Mouse (Mus musculus): ENCODE measurements around the gene Foxp4. TPM values are rescaled to one million over a fixed set of nuclear protein-coding genes. Genes with fewer than 3 reads are reported as not detected.

Foxp4 gene
- total and polyA plus RNA-seq, 3 experiments = 7.1 to 50.5 TPM; not detected in 1

- 0 out of 4 replicates have a peak, but pooled peaks cover 0 to 3% of the 10 kb centered on the region in 2 experiments for H3K27me3 ChIP-seq (ENCODE audit: control insufficient read depth in 1 of 2, insufficient read depth in 2 of 2, low read length in 2 of 2)
- no peak for TF ChIP-seq GATA1 (IDR thresholded peaks at IDR 0.05; ENCODE audit: low read depth, low read length)
- TF ChIP-seq ZNF384 (IDR thresholded peaks at IDR 0.05; ENCODE audit: low read depth, low read length) = no peak
- no peak for TF ChIP-seq E2F4 (IDR thresholded peaks at IDR 0.05; ENCODE audit: borderline replicate concordance, low read depth, low read length)
- no peaks in the 10 kb centered on the region for H3K36me3 ChIP-seq (ENCODE audit: control insufficient read depth in 1 of 2, insufficient read depth in 2 of 2, low read length in 2 of 2)
- no peak overlapping the region for H3K9ac ChIP-seq (ENCODE audit: control insufficient read depth, low read depth, low read length, poor library complexity, severe bottlenecking)
- no peak for DNase-seq (ENCODE audit: low read depth, low spot score)
- no peaks in the 10 kb centered on the region for H3K4me1 ChIP-seq (ENCODE audit: control insufficient read depth in 1 of 2, insufficient read depth in 2 of 2, low read length in 2 of 2)
- no peak overlapping the region for H3K4me3 ChIP-seq (ENCODE audit: control insufficient read depth in 1 of 2, insufficient read depth in 1 of 2, low read depth in 2 of 2, low read length in 2 of 2)
- H3K9me3 ChIP-seq (replicated peaks; ENCODE audit: insufficient read depth, low read length) = no peaks in the 10 kb centered on the region
- H3K79me2 ChIP-seq (ENCODE audit: control insufficient read depth, insufficient read depth, low read length, poor library complexity) = no peaks in the 10 kb centered on the region
- no peak overlapping the region for H3K27ac ChIP-seq (ENCODE audit: control insufficient read depth, low read depth, low read length)
These were observed 27.0 kb upstream of the Foxp4 start for GRCm38 (mm10) chr17:47951452-47951851.

DNA sequence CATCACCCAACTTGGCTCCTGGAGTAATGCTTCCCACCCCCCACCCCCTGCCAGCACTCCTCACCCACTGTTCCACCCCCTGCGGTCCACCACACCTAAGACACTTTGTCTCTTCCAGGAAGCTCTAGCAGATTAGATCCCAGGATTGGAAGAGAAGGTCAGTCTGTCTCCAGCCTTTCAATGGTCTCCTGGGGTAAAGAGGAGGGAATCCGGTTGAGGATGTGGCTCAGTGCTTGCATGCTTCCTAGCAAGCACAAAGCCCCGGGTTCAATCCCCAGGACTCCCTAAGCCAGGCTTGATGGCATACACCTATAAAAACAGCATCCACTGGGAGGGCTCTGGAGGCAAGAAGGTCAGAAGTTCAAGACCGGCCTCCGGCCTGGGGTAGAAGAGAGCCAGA, 26.4 kb upstream of the Foxp4 start:
- H3K79me2 ChIP-seq (ENCODE audit: control insufficient read depth, insufficient read depth, low read length, poor library complexity) = no peaks in the 10 kb centered on the region
- no peak for TF ChIP-seq SMC3 (IDR thresholded peaks at IDR 0.05; ENCODE audit: low read depth, low read length)
- peaks cover 0 to 2% of the 10 kb centered on the region in 2 experiments; a peak in 1 of 4 replicates for H3K4me1 ChIP-seq (ENCODE audit: control insufficient read depth in 1 of 2, insufficient read depth in 2 of 2, low read length in 2 of 2)
- H3K27me3 ChIP-seq (ENCODE audit: control insufficient read depth in 1 of 2, insufficient read depth in 2 of 2, low read length in 2 of 2) = 0 out of 4 replicates have a peak, but pooled peaks cover 0 to 3% of the 10 kb centered on the region in 2 experiments
- no peak overlapping the region for H3K27ac ChIP-seq (ENCODE audit: control insufficient read depth, low read depth, low read length)
- H3K9ac ChIP-seq (ENCODE audit: control insufficient read depth, low read depth, low read length, poor library complexity, severe bottlenecking) = no peak overlapping the region
- H3K4me3 ChIP-seq (ENCODE audit: control insufficient read depth in 1 of 2, insufficient read depth in 1 of 2, low read depth in 2 of 2, low read length in 2 of 2) = no peak overlapping the region
- H3K9me3 ChIP-seq (replicated peaks; ENCODE audit: insufficient read depth, low read length) = no peaks in the 10 kb centered on the region
- no peak for DNase-seq (ENCODE audit: low read depth, low spot score)
- no peaks in the 10 kb centered on the region for H3K36me3 ChIP-seq (ENCODE audit: control insufficient read depth in 1 of 2, insufficient read depth in 2 of 2, low read length in 2 of 2)

DNA sequence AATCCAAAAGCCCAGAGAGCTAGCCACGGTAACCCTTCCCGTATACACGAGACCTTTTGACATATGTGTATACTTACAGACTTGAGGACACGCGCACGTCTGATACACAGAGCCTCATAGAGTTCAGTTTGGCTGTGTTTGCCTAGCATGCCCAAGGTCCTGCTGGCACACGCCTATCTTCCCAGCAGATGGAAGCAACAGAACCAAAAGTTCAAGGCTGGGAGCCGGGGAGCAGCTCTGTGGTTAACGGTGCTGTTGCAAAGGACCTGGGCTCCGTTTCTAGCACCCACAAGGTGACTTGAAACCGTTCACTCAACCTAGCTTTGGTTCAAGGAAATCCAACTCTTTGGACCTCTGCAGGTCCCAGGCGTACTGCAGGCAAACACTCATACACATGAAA, 25.0 kb upstream of the Foxp4 start:
- H3K27ac ChIP-seq (ENCODE audit: control insufficient read depth, low read depth, low read length) = no peak overlapping the region
- no peaks in the 10 kb centered on the region for H3K9me3 ChIP-seq (replicated peaks; ENCODE audit: insufficient read depth, low read length)
- H3K9ac ChIP-seq (ENCODE audit: control insufficient read depth, low read depth, low read length, poor library complexity, severe bottlenecking) = no peak overlapping the region
- 0 out of 4 replicates have a peak, but pooled peaks cover 0 to 3% of the 10 kb centered on the region in 2 experiments for H3K27me3 ChIP-seq (ENCODE audit: control insufficient read depth in 1 of 2, insufficient read depth in 2 of 2, low read length in 2 of 2)
- TF ChIP-seq KAT2A (conservative IDR thresholded peaks at IDR 0.05; ENCODE audit: low read depth, low read length) (no peak), USF2 (IDR thresholded peaks at IDR 0.05; ENCODE audit: borderline replicate concordance in 1 of 2, insufficient read depth in 1 of 2, low read depth in 1 of 2, low read length in 2 of 2) (no peak), POLR2A (IDR thresholded peaks at IDR 0.05; ENCODE audit: control insufficient read depth in 1 of 2, insufficient read depth in 1 of 2, low read depth in 1 of 2, low read length in 2 of 2, poor library complexity in 1 of 2) (no peak), SIN3A (IDR thresholded peaks at IDR 0.05; ENCODE audit: low read length) (no peak), MAZ (IDR thresholded peaks at IDR 0.05; ENCODE audit: low read depth, low read length) (no peak), POLR2AphosphoS5 (IDR thresholded peaks at IDR 0.05; ENCODE audit: borderline replicate concordance, low read depth, low read length) (no peak), TCF12 (IDR thresholded peaks at IDR 0.05; ENCODE audit: low read depth, low read length) (no peak), USF1 (IDR thresholded peaks at IDR 0.05; ENCODE audit: low read depth, low read length) (no peak), NELFE (IDR thresholded peaks at IDR 0.05; ENCODE audit: low read depth, low read length) (no peak), EP300 (IDR thresholded peaks at IDR 0.05; ENCODE audit: low read depth in 1 of 2, low read length in 2 of 2) (no peak), E2F4 (IDR thresholded peaks at IDR 0.05; ENCODE audit: borderline replicate concordance, low read depth, low read length) (no peak), HCFC1 (IDR thresholded peaks at IDR 0.05; ENCODE audit: low read depth, low read length) (no peak), MXI1 (IDR thresholded peaks at IDR 0.05; ENCODE audit: low read depth, low read length) (no peak), ZNF384 (IDR thresholded peaks at IDR 0.05; ENCODE audit: low read depth, low read length) (no peak), ZKSCAN1 (IDR thresholded peaks at IDR 0.05; ENCODE audit: low read depth, low read length) (no peak), ZC3H11A (IDR thresholded peaks at IDR 0.05; ENCODE audit: low read depth, low read length) (no peak), RAD21 (IDR thresholded peaks at IDR 0.05; ENCODE audit: low read depth, low read length) (no peak), GABPA (IDR thresholded peaks at IDR 0.05; ENCODE audit: low read depth, low read length) (no peak), ETS1 (IDR thresholded peaks at IDR 0.05; ENCODE audit: low read depth, low read length) (no peak)
- no peak overlapping the region for H3K4me3 ChIP-seq (ENCODE audit: control insufficient read depth in 1 of 2, insufficient read depth in 1 of 2, low read depth in 2 of 2, low read length in 2 of 2)
- no peaks in the 10 kb centered on the region for H3K79me2 ChIP-seq (ENCODE audit: control insufficient read depth, insufficient read depth, low read length, poor library complexity)
- peaks cover 0 to 2% of the 10 kb centered on the region in 2 experiments; a peak in 1 of 4 replicates for H3K4me1 ChIP-seq (ENCODE audit: control insufficient read depth in 1 of 2, insufficient read depth in 2 of 2, low read length in 2 of 2)
- DNase-seq (ENCODE audit: low read depth, low spot score) = no peak
- H3K36me3 ChIP-seq (ENCODE audit: control insufficient read depth in 1 of 2, insufficient read depth in 2 of 2, low read length in 2 of 2) = no peaks in the 10 kb centered on the region
